Comparison of ENCODE assay signal across 10 mouse cellular contexts in the genomic region with DNA sequence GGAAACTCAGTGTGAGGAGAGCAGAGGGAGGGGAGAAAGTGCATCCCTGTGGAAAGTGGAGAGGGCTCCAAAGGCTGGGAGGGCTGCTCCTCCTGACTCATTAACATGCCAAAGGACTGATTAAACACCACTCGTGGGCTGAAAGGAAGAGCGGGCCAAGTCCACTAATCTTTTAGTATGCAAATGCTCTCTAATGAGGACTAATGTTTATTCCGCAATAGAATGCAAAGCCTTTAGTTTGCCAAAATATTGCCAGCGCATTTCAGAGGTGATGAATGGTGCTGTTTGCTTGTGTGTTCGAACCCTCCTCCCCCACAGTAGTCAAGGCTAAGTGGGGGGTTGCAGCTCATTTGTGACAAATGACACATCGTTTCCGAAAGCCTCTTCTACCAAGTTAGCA.
DNase-seq lines count a peak whose midpoint lies in the region; ATAC-seq and TF ChIP-seq lines count a peak whose summit lies in the region.
"Had no signal": no experiment of that assay in that cellular context is flagged by ENCODE, and none has a peak within 500 bp of the region (broad histone marks: within the 10 kb centered on the region; RNA-seq: fewer than 3 reads in every experiment).

No protein-coding gene starts in this region.

- H3K27ac ChIP-seq in lung, embryonic 14.5 days (ENCODE audit: low read depth) = no peak overlapping the region
- H3K27ac ChIP-seq in hindbrain, embryonic 14.5 days = no peak overlapping the region
- H3K27ac ChIP-seq in neural tube, embryonic 15.5 days (replicated peaks) = no peak overlapping the region
- H3K27ac ChIP-seq: liver, embryonic 15.5 days had no signal

- no peaks in the 10 kb centered on the region for H3K9me3 ChIP-seq in lung, embryonic 14.5 days (ENCODE audit: low read depth, low read length)
- no peaks in the 10 kb centered on the region for H3K9me3 ChIP-seq in hindbrain, embryonic 14.5 days (ENCODE audit: control insufficient read depth, low read length)
- no peaks in the 10 kb centered on the region for H3K9me3 ChIP-seq in neural tube, embryonic 15.5 days (replicated peaks)
- H3K9me3 ChIP-seq: liver, embryonic 15.5 days had no signal

- no peak overlapping the region for H3K4me2 ChIP-seq in lung, embryonic 14.5 days
- no peak overlapping the region for H3K4me2 ChIP-seq in hindbrain, embryonic 14.5 days (replicated peaks)
- H3K4me2 ChIP-seq in neural tube, embryonic 15.5 days = no peak overlapping the region
- H3K4me2 ChIP-seq: liver, embryonic 15.5 days had no signal

- no peak for TF ChIP-seq CTCF in lung, embryonic 14.5 days (IDR thresholded peaks at IDR 0.05; ENCODE audit: low read depth)

- peak; percentile 54 for ATAC-seq in lung, embryonic 14.5 days (ENCODE audit: insufficient read depth)
- peak; percentile 91 for ATAC-seq in hindbrain, embryonic 14.5 days (ENCODE audit: low FRiP score)
- ATAC-seq in neural tube, embryonic 15.5 days (ENCODE audit: low FRiP score) = peak; percentile 81

- H3K27me3 ChIP-seq in lung, embryonic 14.5 days (ENCODE audit: insufficient read depth, low read length) = no peaks in the 10 kb centered on the region
- H3K27me3 ChIP-seq in hindbrain, embryonic 14.5 days (ENCODE audit: control insufficient read depth, insufficient read depth, low read length) = no peaks in the 10 kb centered on the region
- H3K27me3 ChIP-seq in neural tube, embryonic 15.5 days (replicated peaks) = no peaks in the 10 kb centered on the region
- H3K27me3 ChIP-seq: liver, embryonic 15.5 days had no signal

- no peaks in the 10 kb centered on the region for H3K4me1 ChIP-seq in lung, embryonic 14.5 days (ENCODE audit: insufficient read depth)
- H3K4me1 ChIP-seq in hindbrain, embryonic 14.5 days (replicated peaks; ENCODE audit: control insufficient read depth, insufficient read depth, low read length) = no peaks in the 10 kb centered on the region; the same call in 1 of the 2 replicates
- H3K4me1 ChIP-seq in neural tube, embryonic 15.5 days = 0 out of 2 replicates have a peak, but pooled peaks cover 5% of the 10 kb centered on the region
- H3K4me1 ChIP-seq: liver, embryonic 15.5 days had no signal

- WGBS in lung, embryonic 14.5 days = 34% methylated on average over 7 of the region's 7 CpGs
- 15% methylated on average over 7 of the region's 7 CpGs for WGBS in hindbrain, embryonic 14.5 days
- 9% methylated on average over 7 of the region's 7 CpGs for WGBS in neural tube, embryonic 15.5 days

- H3K4me3 ChIP-seq in lung, embryonic 14.5 days (ENCODE audit: low read depth, low read length) = no peak overlapping the region
- no peak overlapping the region for H3K4me3 ChIP-seq in hindbrain, embryonic 14.5 days (replicated peaks; ENCODE audit: low read length)
- H3K4me3 ChIP-seq in neural tube, embryonic 15.5 days (replicated peaks) = no peak overlapping the region
- H3K4me3 ChIP-seq: liver, embryonic 15.5 days had no signal

- no peak overlapping the region for H3K9ac ChIP-seq in lung, embryonic 14.5 days
- H3K9ac ChIP-seq in hindbrain, embryonic 14.5 days = no peak overlapping the region
- H3K9ac ChIP-seq in neural tube, embryonic 15.5 days (replicated peaks) = no peak overlapping the region
- H3K9ac ChIP-seq: liver, embryonic 15.5 days had no signal

- H3K36me3 ChIP-seq in lung, embryonic 14.5 days (ENCODE audit: insufficient read depth) = no peaks in the 10 kb centered on the region
- H3K36me3 ChIP-seq in hindbrain, embryonic 14.5 days (replicated peaks; ENCODE audit: control insufficient read depth, insufficient read depth) = no peaks in the 10 kb centered on the region
- no peaks in the 10 kb centered on the region for H3K36me3 ChIP-seq in neural tube, embryonic 15.5 days
- H3K36me3 ChIP-seq: liver, embryonic 15.5 days had no signal

- peak; percentile 67 for DNase-seq in lung, embryonic 14.5 days
- no peak for DNase-seq in lung, postnatal 14 days
- peak; percentile 65 for DNase-seq in brain, adult 2 months (ENCODE audit: low read depth, low spot score)
- DNase-seq in hindbrain, embryonic 14.5 days (ENCODE audit: low spot score) = peak; percentile 57
- DNase-seq in right cerebral cortex, postnatal 14 days = no peak
- DNase-seq in thymus, postnatal 0 days (ENCODE audit: low spot score) = no peak
- DNase-seq: heart, postnatal 36 days; kidney, postnatal 14 days had no signal

Comparison
In these comparisons a context has a peak if more than half of its experiments do, and no peak if none do; other contexts are left out.
1. DNase-seq: peak in lung, embryonic 14.5 days (single experiment), brain, adult 2 months (single experiment) and hindbrain, embryonic 14.5 days (single experiment); none in lung, postnatal 14 days (single experiment), right cerebral cortex, postnatal 14 days (single experiment) and thymus, postnatal 0 days (single experiment).
2. Peak in every context shown above with its lines, with median percentiles within 50 percentile points of each other: ATAC-seq.